Mouse (Mus musculus): ENCODE data around the gene Tspyl4. TPM values are rescaled to one million over a fixed set of nuclear protein-coding genes. Genes with fewer than 3 reads are reported as not detected.
"Not testable (repeated sequence)": the region's sequence is repeated elsewhere in the genome, so short reads cannot be mapped to it uniquely, and the experiment has no call there.

Gene Tspyl4
- 7.6 and 8.2 TPM in 2 replicates for polyA plus RNA-seq (2012; rRNA removed)

DNA sequence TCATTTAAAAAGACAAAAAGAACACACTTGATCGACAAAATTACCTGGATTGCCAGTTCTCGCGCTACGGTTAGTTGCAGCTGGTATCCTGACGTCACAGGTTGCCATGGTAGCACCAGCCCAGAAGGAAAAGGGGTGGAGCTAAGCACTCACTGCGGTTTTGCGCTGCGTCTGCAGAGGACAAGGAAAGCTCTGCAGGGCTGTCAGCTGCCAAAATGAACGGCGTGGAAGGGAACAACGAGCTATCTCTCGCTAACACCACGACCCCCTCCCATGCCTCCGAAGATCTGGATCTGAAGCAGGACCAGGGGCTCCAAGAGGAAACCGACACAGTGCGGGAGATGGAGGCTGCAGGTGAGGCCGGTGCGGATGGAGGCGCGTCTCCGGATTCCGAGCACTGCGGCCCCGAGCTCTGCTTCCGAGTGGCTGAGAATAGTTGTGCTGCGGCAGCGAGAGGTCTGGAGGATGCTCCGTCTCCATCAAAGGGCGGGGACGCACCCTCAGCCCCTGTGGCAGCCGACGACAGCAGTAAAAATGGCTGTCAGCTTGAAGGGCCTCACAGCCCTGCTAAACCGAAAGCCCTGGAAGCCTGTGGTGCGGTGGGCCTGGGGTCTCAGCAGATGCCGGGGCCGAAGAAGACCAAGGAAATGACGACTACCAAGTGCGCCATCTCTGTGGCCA lies at the start of gene Tspyl4:
Tspyl4 (plus strand) TSS at position 144 of the 681 bp plus-strand sequence.
- WGBS: under 1% methylated on average over 38 of the region's 38 CpGs
- Histone ChIP-seq H3K27ac (ENCODE audit: insufficient read depth, low read depth, low read length) (0 out of 2 replicates have a peak within 1 kb of the TSS, but pooled peaks have one; percentile 19), H3K36me3 (ENCODE audit: control insufficient read depth, insufficient read depth, low read length) (no peaks in the 10 kb centered on the region), H3K4me3 (ENCODE audit: insufficient read depth, low read depth, low read length) (peak within 1 kb of the TSS; percentile 86), H3K4me1 (ENCODE audit: control insufficient read depth, insufficient read depth, low read length) (peaks cover 8% of the 10 kb centered on the region; the same call in 1 of the 2 replicates), H3K27me3 (replicated peaks; ENCODE audit: control insufficient read depth, insufficient read depth, low read length) (no peaks in the 10 kb centered on the region)
- DNase-seq: peak; percentile 96
- TF ChIP-seq POLR2A (IDR thresholded peaks at IDR 0.05; ENCODE audit: low read depth, low read length): peak; percentile 59
- no peak for TF ChIP-seq CTCF (conservative IDR thresholded peaks at IDR 0.05; ENCODE audit: insufficient read depth, insufficient read length, low read depth, low read length)

DNA sequence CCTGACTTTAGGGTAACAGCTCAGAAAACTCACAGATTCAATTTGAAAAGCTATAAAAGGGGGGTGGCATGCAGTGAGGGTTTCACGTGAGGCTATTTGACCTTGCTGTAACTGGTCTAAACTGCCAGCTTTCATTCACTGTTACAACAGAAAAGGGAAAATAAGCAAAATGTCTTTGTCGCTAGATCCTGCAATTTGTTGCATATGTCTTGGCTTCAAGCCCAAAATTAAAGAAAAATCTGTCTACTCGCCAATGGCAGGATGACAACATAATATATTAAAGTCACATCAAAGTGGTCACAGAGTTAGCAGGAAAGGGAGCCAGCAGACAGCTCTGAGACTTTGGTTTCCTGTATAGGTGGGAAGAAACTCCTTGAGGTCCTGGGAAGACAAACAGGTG lies 49.5 kb upstream of the Tspyl4 start:
- H3K27ac ChIP-seq (ENCODE audit: insufficient read depth, low read depth, low read length): no peak overlapping the region
- TF ChIP-seq CTCF (conservative IDR thresholded peaks at IDR 0.05; ENCODE audit: insufficient read depth, insufficient read length, low read depth, low read length): no peak
- TF ChIP-seq POLR2A (IDR thresholded peaks at IDR 0.05; ENCODE audit: low read depth, low read length): no peak
- no peak overlapping the region for H3K4me3 ChIP-seq (ENCODE audit: insufficient read depth, low read depth, low read length)
- H3K27me3 ChIP-seq (replicated peaks; ENCODE audit: control insufficient read depth, insufficient read depth, low read length): no peaks in the 10 kb centered on the region
- DNase-seq: peak; percentile 7
- H3K4me1 ChIP-seq (ENCODE audit: control insufficient read depth, insufficient read depth, low read length): no peaks in the 10 kb centered on the region
- no peaks in the 10 kb centered on the region for H3K36me3 ChIP-seq (ENCODE audit: control insufficient read depth, insufficient read depth, low read length)
- WGBS: 39% methylated on average over 3 of the region's 3 CpGs

DNA sequence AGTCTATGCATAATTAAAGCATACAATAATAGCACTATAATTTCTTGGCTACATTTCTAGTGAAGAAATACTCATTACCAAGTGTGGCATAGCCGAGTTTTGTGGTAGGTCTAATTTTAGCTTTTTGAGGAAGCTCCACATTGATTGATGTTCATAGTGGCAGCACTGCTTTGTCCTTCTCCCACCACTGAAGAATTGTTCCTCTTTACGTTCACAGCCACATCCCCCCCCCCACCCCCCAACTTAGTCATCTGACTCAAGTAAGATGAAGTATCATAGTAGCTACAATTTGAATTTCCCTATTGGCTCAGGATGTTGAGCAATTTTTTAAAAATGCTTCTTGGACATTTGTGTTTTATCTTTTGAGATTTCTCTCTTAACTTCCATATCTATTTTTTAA lies 47.6 kb upstream of the Tspyl4 start:
- 60% methylated on average over 2 of the region's 2 CpGs for WGBS
- no peaks in the 10 kb centered on the region for H3K27me3 ChIP-seq (replicated peaks; ENCODE audit: control insufficient read depth, insufficient read depth, low read length)
- H3K36me3 ChIP-seq (ENCODE audit: control insufficient read depth, insufficient read depth, low read length): no peaks in the 10 kb centered on the region
- DNase-seq: no peak
- no peaks in the 10 kb centered on the region for H3K4me1 ChIP-seq (ENCODE audit: control insufficient read depth, insufficient read depth, low read length)
- no peak overlapping the region for H3K27ac ChIP-seq (ENCODE audit: insufficient read depth, low read depth, low read length)
- no peak overlapping the region for H3K4me3 ChIP-seq (ENCODE audit: insufficient read depth, low read depth, low read length)
- TF ChIP-seq CTCF (conservative IDR thresholded peaks at IDR 0.05; ENCODE audit: insufficient read depth, insufficient read length, low read depth, low read length) (no peak), POLR2A (IDR thresholded peaks at IDR 0.05; ENCODE audit: low read depth, low read length) (no peak)

DNA sequence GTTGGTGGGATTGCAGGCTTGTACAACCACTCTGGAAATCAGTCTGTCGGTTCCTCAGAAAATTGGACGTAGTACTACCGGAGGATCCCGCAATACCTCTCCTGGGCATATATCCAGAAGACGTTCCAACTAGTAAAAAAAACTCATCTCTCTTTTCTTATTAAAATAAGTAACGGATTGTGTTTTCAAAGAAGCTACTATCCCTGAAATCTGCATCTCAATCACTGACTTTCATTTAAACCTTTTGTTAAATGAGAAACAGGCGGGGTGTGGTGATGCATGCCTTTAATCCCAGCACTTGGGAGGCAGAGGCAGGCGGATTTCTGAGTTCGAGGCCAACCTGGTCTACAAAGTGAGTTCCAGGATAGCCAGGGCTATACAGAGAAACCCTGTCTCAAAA lies 44.4 kb upstream of the Tspyl4 start:
- not testable (repeated sequence) for H3K36me3 ChIP-seq (ENCODE audit: control insufficient read depth, insufficient read depth, low read length); H3K27ac ChIP-seq (ENCODE audit: insufficient read depth, low read depth, low read length); H3K27me3 ChIP-seq (replicated peaks; ENCODE audit: control insufficient read depth, insufficient read depth, low read length); H3K4me1 ChIP-seq (ENCODE audit: control insufficient read depth, insufficient read depth, low read length); H3K4me3 ChIP-seq (ENCODE audit: insufficient read depth, low read depth, low read length); DNase-seq
- WGBS: 91% methylated on average over 9 of the region's 9 CpGs

DNA sequence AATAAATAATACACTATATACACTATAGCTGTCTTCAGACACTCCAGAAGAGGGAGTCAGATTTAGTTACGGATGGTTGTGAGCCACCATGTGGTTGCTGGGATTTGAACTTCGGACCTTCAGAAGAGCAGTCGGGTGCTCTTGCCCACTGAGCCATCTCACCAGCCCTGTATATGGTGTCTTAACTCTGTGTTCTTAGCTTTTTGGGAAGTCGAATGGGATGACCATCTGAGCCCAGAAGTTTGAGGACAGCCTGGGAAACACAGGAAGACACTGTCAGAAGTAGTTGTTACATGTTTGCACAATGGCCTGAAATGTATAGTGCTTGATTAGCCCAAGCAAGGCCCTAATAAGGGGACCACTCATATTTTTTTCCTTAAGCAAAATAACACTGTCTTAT lies 32.1 kb upstream of the Tspyl4 start:
- Histone ChIP-seq H3K4me3 (ENCODE audit: insufficient read depth, low read depth, low read length) (no peak overlapping the region), H3K27me3 (replicated peaks; ENCODE audit: control insufficient read depth, insufficient read depth, low read length) (no peaks in the 10 kb centered on the region; the same call in 1 of the 2 replicates), H3K27ac (ENCODE audit: insufficient read depth, low read depth, low read length) (no peak overlapping the region), H3K36me3 (ENCODE audit: control insufficient read depth, insufficient read depth, low read length) (no peaks in the 10 kb centered on the region), H3K4me1 (ENCODE audit: control insufficient read depth, insufficient read depth, low read length) (no peaks in the 10 kb centered on the region)
- 79% methylated on average over 4 of the region's 4 CpGs for WGBS
- DNase-seq: no peak
- TF ChIP-seq POLR2A (IDR thresholded peaks at IDR 0.05; ENCODE audit: low read depth, low read length): no peak
- no peak for TF ChIP-seq CTCF (conservative IDR thresholded peaks at IDR 0.05; ENCODE audit: insufficient read depth, insufficient read length, low read depth, low read length)

GRCm38 (mm10) chr10:34267312-34268070 lies 29.8 kb upstream of the Tspyl4 start:
- H3K27me3 ChIP-seq (replicated peaks; ENCODE audit: control insufficient read depth, insufficient read depth, low read length): no peaks in the 10 kb centered on the region; the same call in 1 of the 2 replicates
- WGBS: 61% methylated on average over 5 of the region's 5 CpGs
- H3K4me3 ChIP-seq (ENCODE audit: insufficient read depth, low read depth, low read length): no peak overlapping the region
- DNase-seq: no peak
- no peaks in the 10 kb centered on the region for H3K4me1 ChIP-seq (ENCODE audit: control insufficient read depth, insufficient read depth, low read length)
- no peaks in the 10 kb centered on the region for H3K36me3 ChIP-seq (ENCODE audit: control insufficient read depth, insufficient read depth, low read length)
- no peak for TF ChIP-seq CTCF (conservative IDR thresholded peaks at IDR 0.05; ENCODE audit: insufficient read depth, insufficient read length, low read depth, low read length)
- TF ChIP-seq POLR2A (IDR thresholded peaks at IDR 0.05; ENCODE audit: low read depth, low read length): no peak
- H3K27ac ChIP-seq (ENCODE audit: insufficient read depth, low read depth, low read length): no peak overlapping the region

DNA sequence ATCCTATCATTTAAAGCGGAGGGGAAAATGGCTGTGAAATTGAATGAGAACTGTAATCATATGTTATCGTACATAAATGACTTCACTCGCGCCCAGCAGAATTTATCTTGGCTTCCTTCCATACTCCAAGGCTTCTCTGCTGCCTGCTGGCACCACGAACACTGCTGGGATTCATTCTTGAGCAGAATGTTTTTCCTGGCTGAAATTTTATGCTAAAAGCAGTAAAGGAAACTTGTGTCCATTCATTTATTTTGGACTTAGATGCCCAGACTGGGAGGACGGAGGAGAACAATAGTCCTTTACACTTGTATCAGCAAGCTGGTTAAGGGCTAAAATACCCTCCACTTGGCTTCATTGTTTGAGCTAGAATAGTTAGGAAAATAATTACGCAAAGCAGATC lies 25.6 kb upstream of the Tspyl4 start:
- Histone ChIP-seq H3K4me3 (ENCODE audit: insufficient read depth, low read depth, low read length) (no peak overlapping the region), H3K27me3 (replicated peaks; ENCODE audit: control insufficient read depth, insufficient read depth, low read length) (no peaks in the 10 kb centered on the region; the same call in 1 of the 2 replicates), H3K4me1 (ENCODE audit: control insufficient read depth, insufficient read depth, low read length) (no peaks in the 10 kb centered on the region), H3K27ac (ENCODE audit: insufficient read depth, low read depth, low read length) (no peak overlapping the region), H3K36me3 (ENCODE audit: control insufficient read depth, insufficient read depth, low read length) (no peaks in the 10 kb centered on the region)
- TF ChIP-seq POLR2A (IDR thresholded peaks at IDR 0.05; ENCODE audit: low read depth, low read length) (no peak), CTCF (conservative IDR thresholded peaks at IDR 0.05; ENCODE audit: insufficient read depth, insufficient read length, low read depth, low read length) (no peak)
- DNase-seq: peak; percentile 7
- 45% methylated on average over 7 of the region's 7 CpGs for WGBS
